Mouse (Mus musculus): ENCODE measurements around the gene Abcc1. TPM values are rescaled to one million over a fixed set of nuclear protein-coding genes. Genes with fewer than 3 reads are reported as not detected.

The Abcc1 gene
- total RNA-seq (2021), result 10 to 100 TPM; 16.8 to 27.0 TPM
- long read RNA-seq, experiment 1, partial matches to known transcripts, result 2 of 6 reads
- long read RNA-seq, experiment 1, other reads (novel, unspliced or antisense), result 4 of 6 reads
- long read RNA-seq, experiment 2, full-length matches to known transcripts, result 2 of 6 reads
- long read RNA-seq, experiment 2, partial matches to known transcripts, result 3 of 6 reads
- long read RNA-seq, experiment 2, other reads (novel, unspliced or antisense), result 1 of 6 reads

GRCm38 (mm10) chr16:14361362-14362098 lies at the start of gene Abcc1:
Abcc1 (plus strand) TSS chr16:14361558.
- DNase-seq, result peak; percentile 88

- no peak for DNase-seq
Measured at GRCm38 (mm10) chr16:14312914-14313313, 48.4 kb upstream of the Abcc1 start.

- peak; percentile 98 for DNase-seq
Measured at GRCm38 (mm10) chr16:14316884-14317876, 44.2 kb upstream of the Abcc1 start, which contains the start of gene Fopnl. Fopnl (minus strand) TSS chr16:14317405.

- no peak for DNase-seq
Measured at GRCm38 (mm10) chr16:14319681-14320080, 41.7 kb upstream of the Abcc1 start.

GRCm38 (mm10) chr16:14320494-14320893 lies 40.9 kb upstream of the Abcc1 start:
- DNase-seq, result no peak

GRCm38 (mm10) chr16:14328156-14328555 lies 33.2 kb upstream of the Abcc1 start:
- no peak for DNase-seq

- no peak for DNase-seq
Measured at GRCm38 (mm10) chr16:14344967-14345366, 16.4 kb upstream of the Abcc1 start.

- DNase-seq, result no peak
Measured at GRCm38 (mm10) chr16:14351571-14351970, 9.8 kb upstream of the Abcc1 start.

GRCm38 (mm10) chr16:14352234-14352633 lies 9.1 kb upstream of the Abcc1 start:
- DNase-seq, result no peak

GRCm38 (mm10) chr16:14352663-14353062 lies 8.7 kb upstream of the Abcc1 start:
- DNase-seq, result no peak

- no peak for DNase-seq
Measured at GRCm38 (mm10) chr16:14357859-14358258, 3.5 kb upstream of the Abcc1 start.

GRCm38 (mm10) chr16:14358531-14358930 lies 2.8 kb upstream of the Abcc1 start:
- DNase-seq, result no peak

- no peak for DNase-seq
Measured at GRCm38 (mm10) chr16:14360931-14361330, 427 bp upstream of the Abcc1 start.

- DNase-seq, result no peak
Measured at GRCm38 (mm10) chr16:14362099-14362820, 902 bp downstream of the Abcc1 start.

GRCm38 (mm10) chr16:14363496-14363895 lies 2.1 kb downstream of the Abcc1 start:
- DNase-seq, result no peak

- no peak for DNase-seq
Measured at GRCm38 (mm10) chr16:14364066-14364465, 2.7 kb downstream of the Abcc1 start.

GRCm38 (mm10) chr16:14365457-14365856 lies 4.1 kb downstream of the Abcc1 start:
- DNase-seq, result no peak

GRCm38 (mm10) chr16:14366017-14366416 lies 4.7 kb downstream of the Abcc1 start:
- DNase-seq, result no peak

- DNase-seq, result no peak
Measured at GRCm38 (mm10) chr16:14371367-14371766, 10.0 kb downstream of the Abcc1 start.

GRCm38 (mm10) chr16:14372382-14372781 lies 11.0 kb downstream of the Abcc1 start:
- no peak for DNase-seq

GRCm38 (mm10) chr16:14372817-14373301 lies 11.5 kb downstream of the Abcc1 start:
- DNase-seq, result peak; percentile 28

GRCm38 (mm10) chr16:14375942-14376341 lies 14.6 kb downstream of the Abcc1 start:
- no peak for DNase-seq
